Mouse (Mus musculus) forebrain, embryonic 12.5 days (tissue): Measurements from ENCODE around the gene Tspan17. TPM values are rescaled to one million over a fixed set of nuclear protein-coding genes. Genes with fewer than 3 reads are reported as not detected.

Source experiments
- ATAC-seq: fragments of 200-750 bp; cut with Nextera tagmentation; 2 replicates; pipeline ENCODE4 v1.8.0; 2017; ENCODE audit warnings: moderate TSS enrichment; ENCODE audit not compliant: low FRiP score
- H3K27ac ChIP-seq: fragments of 300-500 bp; sonication (generic); 2 replicates; pipeline ENCODE4 v1.5.1; 2016; ENCODE audit warnings: mild to moderate bottlenecking
- H3K27me3 ChIP-seq: fragments of 300-500 bp; sonication (generic); 2 replicates; pipeline ENCODE4 v1.6.1; 2016; ENCODE audit warnings: mild to moderate bottlenecking
- H3K36me3 ChIP-seq: fragments of 300-500 bp; sonication (generic); replicated peaks from 2 replicates; pipeline ENCODE4 v1.6.1; 2016; ENCODE audit warnings: mild to moderate bottlenecking
- H3K4me1 ChIP-seq: fragments of 300-500 bp; sonication (generic); 2 replicates; pipeline ENCODE4 v1.6.1; 2016
- H3K4me2 ChIP-seq: fragments of 300-500 bp; sonication (generic); 2 replicates; pipeline ENCODE4 v1.6.1; 2016; ENCODE audit warnings: mild to moderate bottlenecking, moderate library complexity
- H3K4me3 ChIP-seq: fragments of 300-500 bp; sonication (generic); replicated peaks from 2 replicates; pipeline ENCODE4 v1.5.1; 2016; ENCODE audit warnings: mild to moderate bottlenecking
- H3K9ac ChIP-seq: fragments of 300-500 bp; sonication (generic); 2 replicates; pipeline ENCODE4 v1.6.1; 2016; ENCODE audit warnings: mild to moderate bottlenecking
- H3K9me3 ChIP-seq: fragments of 300-500 bp; sonication (generic); 2 replicates; pipeline ENCODE4 v1.6.1; 2016
- WGBS: fragments of 180-500 bp; shearing (Covaris S2); methylation state at CpG from one replicate; pipeline ENCODE4 v1.1.7; 2016; 5-methylcytosine and 5-hydroxymethylcytosine counted together
- polyA plus RNA-seq: library from polyadenylated mRNA; unstranded; fragments of >200 nt; fragmentation: Nextera tagmentation; extraction: Ambion mirVana; gene quantifications from 2 replicates; pipeline ENCODE4 v1.2.1, GENCODE M21; 2016

Gene Tspan17
- polyA plus RNA-seq, 1 experiment from 2014 or later: 12.8 TPM

DNA sequence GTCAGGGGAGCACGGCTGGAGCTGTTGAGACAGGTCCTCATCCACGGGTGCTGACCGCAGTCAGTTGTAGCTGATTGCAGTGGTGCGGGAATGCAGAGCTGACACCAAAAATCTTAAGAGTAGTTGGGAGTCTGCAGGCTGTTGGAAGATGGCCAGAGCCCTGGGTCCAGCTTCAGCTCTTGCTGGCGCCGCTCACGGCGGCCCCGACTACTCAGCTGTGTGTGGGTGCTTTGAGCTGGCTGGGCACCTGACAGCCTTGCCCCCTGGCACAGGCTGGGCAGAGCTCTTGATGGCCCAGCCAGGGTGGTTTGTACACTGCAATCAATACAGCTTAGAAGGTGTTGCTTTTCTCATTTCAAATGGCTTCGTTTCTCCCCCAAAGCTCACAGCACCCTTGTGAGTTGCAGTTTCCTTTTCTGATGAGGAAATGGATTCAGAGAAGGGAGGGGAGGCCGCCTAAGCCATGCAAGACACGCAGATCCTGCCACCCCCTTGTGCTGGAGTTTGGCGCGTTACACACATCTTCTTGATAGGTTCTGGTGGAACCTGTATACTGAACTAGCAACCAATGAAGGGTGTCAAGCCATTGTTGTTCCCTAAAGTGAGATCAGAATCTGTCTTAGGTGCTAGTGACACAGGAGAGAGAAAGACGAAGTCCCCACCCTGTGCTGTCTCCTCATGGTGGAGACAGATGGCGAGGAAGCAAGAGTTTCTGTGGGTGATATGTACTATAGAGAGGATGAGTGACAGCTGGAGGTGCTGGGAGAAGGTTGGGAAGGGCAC, 8.9 kb downstream of the Tspan17 start:
- Histone ChIP-seq H3K9ac (no peak overlapping the region), H3K4me1 (no peaks in the 10 kb centered on the region), H3K27me3 (peaks cover 40% of the 10 kb centered on the region), H3K9me3 (0 out of 2 replicates have a peak, but pooled peaks cover 6% of the 10 kb centered on the region), H3K4me2 (no peak overlapping the region), H3K4me3 (no peak overlapping the region), H3K27ac (no peak overlapping the region), H3K36me3 (no peaks in the 10 kb centered on the region)
- WGBS: 84% methylated on average over 16 of the region's 16 CpGs
- no peak for ATAC-seq

DNA sequence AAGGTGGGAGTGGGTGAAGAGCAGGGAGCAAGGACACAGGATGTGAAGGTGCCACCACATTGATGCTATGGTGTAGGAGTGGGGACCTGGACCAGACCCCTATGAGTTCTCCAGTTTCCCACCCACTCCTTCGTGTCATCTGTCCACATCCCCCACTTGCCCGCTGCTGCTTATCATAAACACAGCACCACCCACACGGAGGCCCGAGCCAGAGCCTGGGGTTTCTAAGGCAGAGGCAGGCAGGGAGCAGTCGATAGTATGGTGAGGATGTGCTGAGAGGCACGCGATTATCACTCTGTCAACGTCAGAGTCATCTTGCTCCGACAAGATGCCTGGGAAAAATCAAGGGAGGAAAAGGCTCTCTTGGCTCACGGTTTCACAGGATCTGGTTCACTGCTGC, 9.6 kb downstream of the Tspan17 start:
- no peak overlapping the region for H3K4me2 ChIP-seq
- H3K4me1 ChIP-seq: no peaks in the 10 kb centered on the region
- no peak overlapping the region for H3K4me3 ChIP-seq
- H3K9me3 ChIP-seq: 0 out of 2 replicates have a peak, but pooled peaks cover 7% of the 10 kb centered on the region
- H3K27ac ChIP-seq: no peak overlapping the region
- ATAC-seq: no peak
- H3K9ac ChIP-seq: no peak overlapping the region
- no peaks in the 10 kb centered on the region for H3K36me3 ChIP-seq
- 82% methylated on average over 10 of the region's 10 CpGs for WGBS
- peaks cover 35% of the 10 kb centered on the region for H3K27me3 ChIP-seq

DNA sequence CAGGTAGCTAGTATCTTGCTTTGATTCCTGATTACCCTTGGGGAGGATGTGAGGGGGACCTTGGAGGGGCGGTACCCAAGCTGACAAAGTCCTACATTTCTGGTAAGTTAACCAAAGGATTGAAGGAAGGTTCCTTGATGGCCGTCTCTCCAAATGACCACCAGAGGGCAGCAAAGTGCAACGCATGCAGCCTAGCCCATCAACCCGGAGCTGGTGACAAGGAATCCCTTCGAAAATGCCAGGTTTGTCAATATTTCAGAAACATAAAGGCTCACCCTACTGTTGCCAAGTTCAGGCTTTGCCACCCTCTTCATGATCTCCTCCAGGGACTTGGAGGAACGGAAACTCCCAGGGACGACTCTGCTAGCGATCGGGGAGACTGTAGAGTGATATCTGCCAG, 10.5 kb downstream of the Tspan17 start:
- no peak overlapping the region for H3K4me3 ChIP-seq
- peak; percentile 52; the same call in 1 of the 2 replicates for ATAC-seq
- H3K4me1 ChIP-seq: no peaks in the 10 kb centered on the region
- no peak overlapping the region for H3K9ac ChIP-seq
- WGBS: 20% methylated on average over 9 of the region's 9 CpGs
- H3K27ac ChIP-seq: no peak overlapping the region
- 0 out of 2 replicates have a peak, but pooled peaks cover 7% of the 10 kb centered on the region for H3K9me3 ChIP-seq
- no peak overlapping the region for H3K4me2 ChIP-seq
- H3K27me3 ChIP-seq: peaks cover 35% of the 10 kb centered on the region
- H3K36me3 ChIP-seq: no peaks in the 10 kb centered on the region

DNA sequence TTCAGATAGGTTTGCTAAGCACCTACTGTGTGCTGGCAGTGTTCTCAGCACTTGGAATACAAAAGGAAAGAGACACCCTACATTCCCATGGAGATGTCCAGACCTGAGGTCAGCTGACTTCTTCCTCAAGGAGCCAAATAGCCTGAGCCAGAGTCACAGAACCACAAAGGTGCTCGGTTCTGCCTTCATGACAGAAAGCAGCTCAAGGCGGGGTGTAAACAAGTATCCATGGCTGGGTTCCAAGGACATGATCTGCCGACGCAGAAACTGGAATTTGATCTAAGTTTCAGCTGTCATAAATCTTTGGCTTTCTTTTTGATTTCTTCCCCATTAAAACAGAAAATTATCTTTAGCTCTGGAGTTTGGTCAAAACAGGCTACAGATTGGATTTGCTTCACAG, 11.0 kb downstream of the Tspan17 start:
- Histone ChIP-seq H3K4me3 (no peak overlapping the region), H3K27me3 (peaks cover 36% of the 10 kb centered on the region), H3K27ac (no peak overlapping the region), H3K36me3 (no peaks in the 10 kb centered on the region), H3K4me2 (no peak overlapping the region), H3K9me3 (0 out of 2 replicates have a peak, but pooled peaks cover 7% of the 10 kb centered on the region), H3K9ac (no peak overlapping the region), H3K4me1 (no peaks in the 10 kb centered on the region)
- no peak for ATAC-seq
- 76% methylated on average over 4 of the region's 4 CpGs for WGBS

DNA sequence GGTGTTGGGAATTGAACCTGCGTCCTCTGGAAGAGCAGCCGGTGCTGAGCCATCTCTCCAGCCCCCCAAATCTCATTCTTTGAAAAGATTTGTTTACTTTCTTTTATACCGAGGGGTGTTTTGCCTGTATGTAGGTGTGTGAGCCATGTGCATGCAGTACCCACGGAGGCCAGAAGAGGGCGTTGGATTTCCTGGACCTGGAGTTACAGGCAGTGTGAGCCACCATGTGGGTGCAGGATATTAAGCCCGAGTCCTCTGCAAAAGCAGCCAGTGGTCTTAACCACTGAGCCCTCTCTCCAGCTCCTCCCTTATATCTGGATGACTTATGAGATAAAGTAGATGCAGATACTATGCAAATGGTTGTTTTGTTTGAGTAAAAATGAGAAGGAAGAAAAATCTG, 13.8 kb downstream of the Tspan17 start:
- Histone ChIP-seq H3K4me1 (peaks cover 10% of the 10 kb centered on the region), H3K9me3 (0 out of 2 replicates have a peak, but pooled peaks cover 7% of the 10 kb centered on the region), H3K27ac (no peak overlapping the region), H3K36me3 (no peaks in the 10 kb centered on the region), H3K4me3 (no peak overlapping the region), H3K9ac (no peak overlapping the region), H3K27me3 (peaks cover 39% of the 10 kb centered on the region), H3K4me2 (no peak overlapping the region)
- no peak for ATAC-seq
- 85% methylated on average over 6 of the region's 6 CpGs for WGBS

DNA sequence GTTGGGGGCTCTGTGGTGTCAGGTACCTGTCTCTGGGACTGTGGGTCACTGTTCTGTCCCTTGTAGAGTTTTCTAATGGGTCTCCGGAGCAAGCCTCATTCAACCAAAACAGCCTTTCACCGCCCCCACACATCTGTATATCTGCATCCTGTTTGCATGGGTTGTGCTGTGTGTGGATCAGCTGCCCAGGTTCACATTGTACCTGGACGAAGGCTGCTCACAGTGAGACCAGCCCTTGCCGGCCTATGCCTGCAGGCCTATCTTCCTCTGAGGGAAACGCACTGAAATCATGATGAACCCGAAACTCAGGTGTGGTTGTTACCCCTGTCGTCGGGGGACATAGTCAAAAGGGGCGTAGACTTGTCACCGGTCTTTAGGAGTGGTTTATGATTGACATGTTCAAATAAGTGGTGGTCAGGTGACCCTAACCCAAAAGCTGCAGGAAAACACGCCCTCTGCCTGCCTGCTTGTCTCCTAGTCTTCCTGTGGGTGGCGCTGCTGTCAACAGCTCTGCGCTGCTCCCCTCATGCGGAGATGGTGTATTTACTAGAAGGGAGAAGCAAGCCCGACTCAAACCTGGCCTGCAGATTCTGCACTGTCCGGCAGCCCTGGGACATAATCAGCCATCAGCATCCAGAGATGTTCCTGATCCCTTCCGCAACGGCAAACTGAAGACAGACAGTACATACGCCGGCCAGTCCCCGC, 16.1 kb downstream of the Tspan17 start:
- peaks cover 30% of the 10 kb centered on the region for H3K27me3 ChIP-seq
- no peak overlapping the region for H3K4me3 ChIP-seq
- H3K9ac ChIP-seq: no peak overlapping the region
- 0 out of 2 replicates have a peak, but pooled peaks cover 7% of the 10 kb centered on the region for H3K9me3 ChIP-seq
- no peak overlapping the region for H3K4me2 ChIP-seq
- 38% methylated on average over 21 of the region's 21 CpGs for WGBS
- no peaks in the 10 kb centered on the region for H3K36me3 ChIP-seq
- no peak overlapping the region for H3K27ac ChIP-seq
- peak; percentile 41; the same call in 1 of the 2 replicates for ATAC-seq
- peaks cover 10% of the 10 kb centered on the region for H3K4me1 ChIP-seq

DNA sequence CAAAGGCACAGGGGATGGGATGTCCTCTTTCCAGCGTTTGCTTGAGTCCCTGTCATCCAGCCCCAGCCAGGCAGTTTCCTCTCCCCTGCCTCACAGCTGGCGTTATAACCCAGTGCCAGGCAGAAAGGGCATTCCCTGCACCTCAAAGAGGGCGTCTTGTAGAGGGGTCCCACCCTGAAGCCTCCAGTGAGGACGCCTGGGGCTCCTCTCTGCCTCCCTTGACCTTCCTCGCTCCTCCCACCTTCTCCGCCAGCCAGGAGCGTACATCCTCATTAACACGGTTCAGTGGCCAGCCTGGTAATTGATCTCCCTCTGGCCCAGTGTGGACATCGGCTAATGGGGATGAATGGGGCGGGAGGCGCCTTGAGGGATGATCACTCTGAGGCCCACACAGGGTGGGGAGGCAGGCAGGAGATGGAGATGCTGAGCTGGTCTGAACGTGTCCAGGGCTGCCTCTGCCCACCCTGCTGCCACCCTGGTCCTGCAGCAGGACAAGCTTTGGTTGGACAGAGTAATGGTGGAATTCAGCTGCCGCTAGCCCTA, 17.3 kb downstream of the Tspan17 start:
- H3K9me3 ChIP-seq: 0 out of 2 replicates have a peak, but pooled peaks cover 7% of the 10 kb centered on the region
- H3K9ac ChIP-seq: no peak overlapping the region
- no peak overlapping the region for H3K27ac ChIP-seq
- no peak overlapping the region for H3K4me2 ChIP-seq
- peaks cover 30% of the 10 kb centered on the region for H3K27me3 ChIP-seq
- peak; percentile 46; the same call in 1 of the 2 replicates for ATAC-seq
- 13% methylated on average over 13 of the region's 13 CpGs for WGBS
- H3K4me1 ChIP-seq: peaks cover 10% of the 10 kb centered on the region
- H3K4me3 ChIP-seq: no peak overlapping the region
- H3K36me3 ChIP-seq: no peaks in the 10 kb centered on the region

DNA sequence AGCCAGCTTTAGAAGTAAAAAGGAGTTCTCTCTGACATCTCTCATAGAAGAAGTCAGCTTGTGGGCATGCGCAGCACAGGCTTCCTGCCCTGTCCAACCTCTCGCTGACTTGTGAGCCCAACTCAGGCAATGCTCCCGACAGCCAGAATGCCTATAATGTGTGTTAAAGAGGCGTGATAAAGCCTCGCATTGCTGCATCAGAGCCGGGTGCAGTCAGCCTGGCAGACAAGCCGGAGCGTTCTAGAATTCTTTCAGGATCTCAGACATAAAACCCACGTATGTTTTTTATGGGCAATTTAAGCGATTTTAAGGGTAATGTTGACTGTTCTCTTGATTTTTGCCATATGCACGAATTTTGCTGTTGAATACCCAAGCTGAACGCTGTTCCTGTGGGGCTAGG, 18.9 kb downstream of the Tspan17 start:
- H3K4me2 ChIP-seq: no peak overlapping the region
- no peak for ATAC-seq
- no peak overlapping the region for H3K27ac ChIP-seq
- no peak overlapping the region for H3K4me3 ChIP-seq
- WGBS: 83% methylated on average over 12 of the region's 12 CpGs
- H3K9me3 ChIP-seq: 0 out of 2 replicates have a peak, but pooled peaks cover 1% of the 10 kb centered on the region
- H3K9ac ChIP-seq: no peak overlapping the region
- H3K4me1 ChIP-seq: peaks cover 10% of the 10 kb centered on the region
- H3K27me3 ChIP-seq: peaks cover 30% of the 10 kb centered on the region
- no peaks in the 10 kb centered on the region for H3K36me3 ChIP-seq

DNA sequence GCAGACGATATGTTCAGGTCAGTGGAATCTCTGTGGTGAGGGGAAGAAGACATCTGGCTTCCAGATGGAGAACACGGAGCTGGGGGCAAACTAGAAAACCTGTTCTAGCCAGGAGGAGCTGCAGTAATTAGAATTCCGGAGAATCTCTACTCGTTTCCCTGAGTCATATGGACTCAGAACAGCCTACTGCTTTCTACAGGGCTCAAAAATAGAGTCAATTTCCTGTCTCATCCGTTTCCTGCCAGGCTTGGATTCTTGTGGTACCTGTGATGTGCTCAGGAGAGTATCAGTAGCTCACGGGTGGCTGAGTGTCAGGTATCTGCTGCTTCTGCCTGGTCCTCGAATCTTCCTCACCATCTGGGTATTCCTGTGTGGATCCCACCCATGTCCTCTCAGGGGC, 22.3 kb downstream of the Tspan17 start:
- ATAC-seq: no peak
- Histone ChIP-seq H3K9me3 (no peaks in the 10 kb centered on the region), H3K27me3 (peaks cover 9% of the 10 kb centered on the region; the same call in 1 of the 2 replicates), H3K4me2 (no peak overlapping the region), H3K4me3 (no peak overlapping the region), H3K4me1 (peaks cover 3% of the 10 kb centered on the region), H3K27ac (no peak overlapping the region), H3K9ac (no peak overlapping the region), H3K36me3 (no peaks in the 10 kb centered on the region)
- WGBS: 76% methylated on average over 7 of the region's 7 CpGs

DNA sequence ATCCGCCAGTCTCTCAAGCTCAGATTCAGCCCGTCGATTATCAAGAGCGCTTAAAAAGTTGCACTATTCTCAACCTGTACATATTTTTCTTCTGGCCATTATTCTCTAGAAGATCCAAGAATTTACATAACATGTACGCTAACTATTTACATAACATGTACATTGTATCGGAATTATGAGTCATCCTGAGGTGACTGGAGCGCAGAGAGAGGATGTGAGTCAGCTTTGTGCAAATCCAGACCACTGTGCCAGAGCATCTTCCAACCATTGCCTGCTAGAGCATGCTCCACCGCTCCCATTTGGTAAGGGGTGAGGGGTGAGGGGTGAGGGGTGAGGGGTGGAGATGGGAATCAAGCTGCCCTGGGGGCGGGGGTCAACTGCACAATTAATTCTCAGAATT, 24.2 kb downstream of the Tspan17 start:
- Histone ChIP-seq H3K36me3 (no peaks in the 10 kb centered on the region), H3K9ac (no peak overlapping the region), H3K4me1 (peaks cover 4% of the 10 kb centered on the region), H3K27me3 (peaks cover 3% of the 10 kb centered on the region; the same call in 1 of the 2 replicates), H3K9me3 (no peaks in the 10 kb centered on the region), H3K4me3 (no peak overlapping the region), H3K4me2 (no peak overlapping the region), H3K27ac (no peak overlapping the region)
- WGBS: 93% methylated on average over 9 of the region's 9 CpGs
- no peak for ATAC-seq

DNA sequence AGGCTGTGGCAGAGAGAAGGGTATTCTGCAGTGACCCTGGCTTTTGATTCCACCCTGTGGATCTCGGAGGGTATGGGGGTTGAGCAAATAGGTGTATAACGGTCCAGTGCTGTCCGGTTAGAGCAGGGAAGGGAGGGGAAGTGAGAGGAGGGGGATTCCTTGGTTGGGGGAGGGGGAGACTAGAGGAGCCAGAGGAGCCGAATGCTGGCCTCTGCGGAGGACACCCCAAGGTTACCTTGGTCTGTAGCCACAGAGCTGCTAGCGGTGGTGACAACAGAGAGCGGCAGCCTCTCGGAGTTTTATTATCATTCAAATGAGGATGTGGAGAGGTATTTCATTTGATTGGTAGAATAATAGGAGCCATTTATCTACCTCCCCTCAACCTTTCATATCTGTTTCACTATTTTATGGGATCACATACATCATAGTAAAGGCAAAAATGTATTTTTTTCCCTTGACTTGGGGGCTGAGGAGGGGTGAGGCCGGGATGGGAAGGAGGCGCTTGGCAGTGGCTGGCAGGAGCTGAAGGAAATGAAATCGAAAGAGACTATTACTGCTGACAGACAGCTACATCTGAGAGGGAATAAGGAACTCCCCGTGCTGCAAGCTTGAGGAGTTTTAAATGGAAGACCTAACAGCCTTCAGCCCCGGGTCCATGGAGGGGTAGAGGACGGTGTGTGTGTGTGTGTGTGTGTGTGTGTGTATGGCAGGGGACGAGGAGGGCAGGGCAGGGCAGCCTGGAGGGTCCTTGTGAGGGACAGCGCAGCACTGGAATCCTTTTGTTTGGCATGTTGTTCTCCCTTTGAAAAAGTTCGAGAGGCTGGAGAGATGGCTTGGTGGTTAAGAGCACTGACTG, 29.4 kb downstream of the Tspan17 start:
- peaks cover 12% of the 10 kb centered on the region; the same call in 1 of the 2 replicates for H3K27me3 ChIP-seq
- peak overlapping the region; percentile 42; the same call in 1 of the 2 replicates for H3K27ac ChIP-seq
- peak; percentile 60; the same call in 1 of the 2 replicates for ATAC-seq
- H3K4me3 ChIP-seq: no peak overlapping the region
- H3K9ac ChIP-seq: no peak overlapping the region
- peaks cover 11% of the 10 kb centered on the region for H3K4me1 ChIP-seq
- peak overlapping the region; percentile 27 for H3K4me2 ChIP-seq
- H3K9me3 ChIP-seq: no peaks in the 10 kb centered on the region
- H3K36me3 ChIP-seq: no peaks in the 10 kb centered on the region
- 15% methylated on average over 17 of the region's 17 CpGs for WGBS
